Mouse (Mus musculus): Measurements from ENCODE around the gene Fnbp4. TPM values are rescaled to one million over a fixed set of nuclear protein-coding genes. Genes with fewer than 3 reads are reported as not detected.

Fnbp4 gene
- total RNA-seq (2021), result 54.3 and 60.8 TPM in 2 replicates
- long read RNA-seq, experiment 1, full-length matches to known transcripts, result 7 of 18 reads
- long read RNA-seq, experiment 1, partial matches to known transcripts, result 0 of 18 reads
- long read RNA-seq, experiment 1, other reads (novel, unspliced or antisense), result 11 of 18 reads
- long read RNA-seq, experiment 2, full-length matches to known transcripts, result 9 of 19 reads
- long read RNA-seq, experiment 2, partial matches to known transcripts, result 3 of 19 reads
- long read RNA-seq, experiment 2, other reads (novel, unspliced or antisense), result 7 of 19 reads

- peak; percentile 99 for DNase-seq
Measured at GRCm38 (mm10) chr2:90745053-90745678, at the start of gene Fnbp4. Gene Fnbp4, plus strand, starts transcription at chr2:90745370.

GRCm38 (mm10) chr2:90700943-90701342 lies 44.2 kb upstream of the Fnbp4 start:
- DNase-seq, result no peak

- no peak for DNase-seq
Measured at GRCm38 (mm10) chr2:90708548-90708947, 36.6 kb upstream of the Fnbp4 start.

GRCm38 (mm10) chr2:90715555-90716092 lies 29.5 kb upstream of the Fnbp4 start:
- DNase-seq, result no peak

- no peak for DNase-seq
Measured at GRCm38 (mm10) chr2:90717366-90717765, 27.8 kb upstream of the Fnbp4 start.

GRCm38 (mm10) chr2:90717948-90718347 lies 27.2 kb upstream of the Fnbp4 start:
- no peak for DNase-seq

- DNase-seq, result no peak
Measured at GRCm38 (mm10) chr2:90726818-90727217, 18.4 kb upstream of the Fnbp4 start.

GRCm38 (mm10) chr2:90735326-90735725 lies 9.8 kb upstream of the Fnbp4 start:
- DNase-seq, result peak; percentile 58

- DNase-seq, result no peak
Measured at GRCm38 (mm10) chr2:90738801-90739200, 6.4 kb upstream of the Fnbp4 start.

- DNase-seq, result no peak
Measured at GRCm38 (mm10) chr2:90739327-90739726, 5.8 kb upstream of the Fnbp4 start.

- no peak for DNase-seq
Measured at GRCm38 (mm10) chr2:90739921-90740320, 5.2 kb upstream of the Fnbp4 start.

GRCm38 (mm10) chr2:90744285-90745052 lies 701 bp upstream of the Fnbp4 start:
- DNase-seq, result peak; percentile 27

GRCm38 (mm10) chr2:90745740-90746537 lies 769 bp downstream of the Fnbp4 start:
- DNase-seq, result peak; percentile 67

- DNase-seq, result peak; percentile 35
Measured at GRCm38 (mm10) chr2:90746538-90746865, 1.3 kb downstream of the Fnbp4 start.

- no peak for DNase-seq
Measured at GRCm38 (mm10) chr2:90747131-90747530, 2.0 kb downstream of the Fnbp4 start.

- no peak for DNase-seq
Measured at GRCm38 (mm10) chr2:90749676-90750459, 4.7 kb downstream of the Fnbp4 start.

GRCm38 (mm10) chr2:90753565-90753964 lies 8.4 kb downstream of the Fnbp4 start:
- DNase-seq, result no peak

GRCm38 (mm10) chr2:90754188-90754587 lies 9.0 kb downstream of the Fnbp4 start:
- DNase-seq, result no peak

- no peak for DNase-seq
Measured at GRCm38 (mm10) chr2:90765123-90765522, 20.0 kb downstream of the Fnbp4 start.

- no peak for DNase-seq
Measured at GRCm38 (mm10) chr2:90781323-90781722, 36.2 kb downstream of the Fnbp4 start.

- DNase-seq, result no peak
Measured at GRCm38 (mm10) chr2:90781938-90782337, 36.8 kb downstream of the Fnbp4 start.
